Mouse (Mus musculus) forebrain, embryonic 10.5 days (tissue): ENCODE measurements around the gene Ttc28. TPM values are rescaled to one million over a fixed set of nuclear protein-coding genes. Genes with fewer than 3 reads are reported as not detected.
A peak's percentile ranks its signal among the peaks of the same experiment; 100 is the strongest.

Experiments
- DNase-seq: peaks from one replicate; pipeline ENCODE4 v3.0.0-alpha.2; 2017; ENCODE audit warnings: low spot score; ENCODE audit errors: extremely low spot score
- H3K27ac ChIP-seq: fragments of 300-500 bp; sonication (generic); 2 replicates; pipeline ENCODE4 v1.5.1; 2016; ENCODE audit warnings: mild to moderate bottlenecking
- H3K27me3 ChIP-seq: fragments of 300-500 bp; sonication (generic); 2 replicates; pipeline ENCODE4 v1.6.1; 2016; ENCODE audit warnings: mild to moderate bottlenecking; ENCODE audit not compliant: poor library complexity, severe bottlenecking
- H3K36me3 ChIP-seq: fragments of 300-500 bp; sonication (generic); replicated peaks from 2 replicates; pipeline ENCODE4 v1.6.1; 2016; ENCODE audit warnings: mild to moderate bottlenecking, moderate library complexity
- H3K4me1 ChIP-seq: fragments of 300-500 bp; sonication (generic); 2 replicates; pipeline ENCODE4 v1.6.1; 2016
- H3K4me3 ChIP-seq: fragments of 300-500 bp; sonication (generic); 2 replicates; pipeline ENCODE4 v1.5.1; 2016; ENCODE audit warnings: mild to moderate bottlenecking, moderate library complexity
- H3K9me3 ChIP-seq: fragments of 300-500 bp; sonication (generic); 2 replicates; pipeline ENCODE4 v1.6.1; 2016; ENCODE audit warnings: mild to moderate bottlenecking, moderate library complexity
- WGBS: fragments of 180-500 bp; shearing (Covaris S2); methylation state at CpG from one replicate; pipeline ENCODE4 v1.1.7; 2016; 5-methylcytosine and 5-hydroxymethylcytosine counted together
- polyA plus RNA-seq: library from polyadenylated mRNA; unstranded; fragments of >200 nt; fragmentation: Nextera tagmentation; extraction: Ambion mirVana; gene quantifications from 2 replicates; pipeline ENCODE4 v1.2.1, GENCODE M21; 2016

Ttc28 gene
- polyA plus RNA-seq, 1 experiment from 2014 or later, result 9.7 TPM

- Histone ChIP-seq H3K4me1 (peaks cover 27% of the 10 kb centered on the region), H3K27me3 (no peaks in the 10 kb centered on the region), H3K4me3 (no peak overlapping the region), H3K9me3 (no peaks in the 10 kb centered on the region), H3K27ac (no peak overlapping the region), H3K36me3 (peaks cover 45% of the 10 kb centered on the region)
- peak; percentile 29 for DNase-seq
- WGBS, result 53% methylated on average over 7 of the region's 7 CpGs
Observed at GRCm38 (mm10) chr5:110898169-110898568, 18.6 kb downstream of the Ttc28 start.

GRCm38 (mm10) chr5:110898785-110899184 lies 19.2 kb downstream of the Ttc28 start:
- 0 out of 2 replicates have a peak overlapping the region, but pooled peaks have one; percentile 21 for H3K27ac ChIP-seq
- H3K36me3 ChIP-seq, result peaks cover 39% of the 10 kb centered on the region
- H3K4me1 ChIP-seq, result peaks cover 27% of the 10 kb centered on the region
- H3K4me3 ChIP-seq, result no peak overlapping the region
- H3K27me3 ChIP-seq, result no peaks in the 10 kb centered on the region
- DNase-seq, result no peak
- WGBS, result 85% methylated on average over 4 of the region's 4 CpGs
- no peaks in the 10 kb centered on the region for H3K9me3 ChIP-seq

GRCm38 (mm10) chr5:110900331-110900730 lies 20.7 kb downstream of the Ttc28 start:
- Histone ChIP-seq H3K27ac (no peak overlapping the region), H3K9me3 (peaks cover under 1% of the 10 kb centered on the region; the same call in 1 of the 2 replicates), H3K27me3 (no peaks in the 10 kb centered on the region), H3K4me3 (no peak overlapping the region), H3K4me1 (peaks cover 27% of the 10 kb centered on the region), H3K36me3 (peaks cover 30% of the 10 kb centered on the region)
- DNase-seq, result no peak

GRCm38 (mm10) chr5:110906708-110907107 lies 27.1 kb downstream of the Ttc28 start:
- DNase-seq, result no peak
- Histone ChIP-seq H3K9me3 (peaks cover 4% of the 10 kb centered on the region; the same call in 1 of the 2 replicates), H3K4me3 (no peak overlapping the region), H3K4me1 (no peaks in the 10 kb centered on the region), H3K36me3 (peaks cover 33% of the 10 kb centered on the region), H3K27ac (no peak overlapping the region), H3K27me3 (no peaks in the 10 kb centered on the region)
- 88% methylated on average over 1 of the region's 1 CpGs for WGBS

DNA sequence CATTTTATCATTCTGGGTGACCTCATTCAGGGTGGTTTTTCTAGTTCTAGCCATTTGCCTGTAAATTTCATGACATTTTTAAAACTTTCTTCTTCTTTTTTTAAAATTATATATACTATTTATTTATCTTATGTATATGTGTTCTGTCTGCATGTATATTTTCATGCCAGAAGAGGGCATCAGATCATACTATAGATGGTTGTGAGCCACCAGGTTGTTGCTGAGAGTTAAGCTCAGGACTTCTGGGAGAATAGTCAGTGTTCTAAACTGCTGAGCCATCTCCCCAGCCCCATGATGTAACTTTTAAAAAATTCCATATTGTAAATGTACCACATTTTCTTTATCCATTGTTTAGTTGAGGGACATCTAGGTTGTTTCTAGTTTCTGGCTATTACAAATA lies 29.3 kb downstream of the Ttc28 start:
- H3K4me1 ChIP-seq, result no peaks in the 10 kb centered on the region
- H3K9me3 ChIP-seq, result peaks cover 4% of the 10 kb centered on the region; the same call in 1 of the 2 replicates
- peaks cover 25% of the 10 kb centered on the region for H3K36me3 ChIP-seq
- H3K27me3 ChIP-seq, result no peaks in the 10 kb centered on the region
- H3K27ac ChIP-seq, result no peak overlapping the region
- DNase-seq, result no peak
- H3K4me3 ChIP-seq, result no peak overlapping the region

DNA sequence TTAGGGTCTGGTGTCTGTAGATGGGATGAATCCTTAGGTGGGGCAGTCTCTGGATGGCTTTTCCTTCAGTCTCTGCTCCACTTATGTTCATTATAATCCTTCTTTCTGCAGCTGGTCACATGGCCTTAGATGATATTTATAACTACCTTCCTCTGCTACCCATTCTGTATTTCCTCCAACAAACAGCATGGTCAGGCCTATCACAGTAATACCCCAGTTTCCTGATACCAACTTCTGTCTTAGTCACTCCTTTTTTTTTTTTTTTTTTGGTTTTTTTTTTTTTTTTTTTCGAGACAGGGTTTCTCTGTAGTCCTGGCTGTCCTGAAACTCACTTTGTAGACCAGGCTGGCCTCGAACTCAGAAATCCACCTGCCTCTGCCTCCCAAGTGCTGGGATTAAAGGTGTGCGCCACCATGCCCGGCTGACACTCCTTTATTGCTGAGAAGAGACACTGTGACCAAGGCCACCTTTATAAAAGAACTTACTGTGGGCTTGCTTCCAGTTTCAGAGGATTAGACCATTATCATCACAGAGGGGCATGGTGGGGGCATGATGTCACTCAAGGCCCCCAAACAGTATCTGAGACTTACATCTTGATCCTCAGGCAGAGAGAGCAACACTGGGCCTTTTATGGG lies 30.5 kb downstream of the Ttc28 start:
- WGBS, result 90% methylated on average over 4 of the region's 4 CpGs
- no peaks in the 10 kb centered on the region for H3K4me1 ChIP-seq
- H3K27me3 ChIP-seq, result no peaks in the 10 kb centered on the region
- DNase-seq, result no peak
- H3K36me3 ChIP-seq, result peaks cover 24% of the 10 kb centered on the region
- no peak overlapping the region for H3K4me3 ChIP-seq
- peaks cover 4% of the 10 kb centered on the region; the same call in 1 of the 2 replicates for H3K9me3 ChIP-seq
- no peak overlapping the region for H3K27ac ChIP-seq

DNA sequence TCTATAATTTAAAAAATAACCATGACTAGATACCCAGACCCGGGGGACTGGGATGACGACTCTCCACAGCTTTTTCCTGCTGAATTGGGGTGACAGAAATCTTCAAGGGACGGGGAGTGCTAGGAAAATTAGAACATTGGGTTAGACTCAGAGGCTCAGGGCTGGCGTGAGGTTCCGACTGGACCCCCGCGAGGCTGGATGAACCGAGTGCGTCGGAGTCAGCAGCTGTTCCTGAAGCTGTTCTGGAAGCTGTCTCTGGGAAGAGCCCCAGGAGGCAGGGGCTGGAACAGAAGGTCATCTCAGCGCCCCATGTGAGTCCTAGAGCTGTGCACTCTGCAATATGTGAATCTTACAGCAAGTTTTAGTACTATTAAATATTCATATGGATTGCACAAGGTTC lies 35.3 kb downstream of the Ttc28 start:
- 91% methylated on average over 11 of the region's 11 CpGs for WGBS
- H3K27me3 ChIP-seq, result no peaks in the 10 kb centered on the region
- no peaks in the 10 kb centered on the region for H3K9me3 ChIP-seq
- no peak for DNase-seq
- H3K4me3 ChIP-seq, result no peak overlapping the region
- no peak overlapping the region for H3K27ac ChIP-seq
- H3K4me1 ChIP-seq, result no peaks in the 10 kb centered on the region
- peaks cover 16% of the 10 kb centered on the region; the same call in 1 of the 2 replicates for H3K36me3 ChIP-seq

DNA sequence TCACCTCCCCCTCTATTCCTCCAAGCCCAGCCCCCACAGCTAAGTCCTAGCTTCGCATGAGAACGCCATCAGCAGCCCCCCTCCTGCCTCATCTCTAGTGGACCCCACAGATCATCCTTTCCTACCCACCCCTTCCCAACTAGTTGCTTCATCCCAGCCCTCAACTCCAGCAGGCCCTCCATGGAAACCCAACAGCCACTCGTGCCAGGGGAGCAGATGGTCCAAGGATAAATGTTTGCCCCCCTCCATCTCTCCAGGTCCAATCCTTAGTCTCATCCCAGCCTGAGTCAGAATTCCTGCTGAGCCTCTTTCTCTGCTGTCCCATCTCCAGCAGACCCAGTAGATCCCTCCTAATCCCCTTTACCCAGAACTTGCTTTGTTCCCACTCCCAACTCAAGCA lies 36.6 kb downstream of the Ttc28 start:
- no peak for DNase-seq
- Histone ChIP-seq H3K4me3 (no peak overlapping the region), H3K9me3 (no peaks in the 10 kb centered on the region), H3K27me3 (no peaks in the 10 kb centered on the region), H3K4me1 (no peaks in the 10 kb centered on the region), H3K36me3 (peaks cover 16% of the 10 kb centered on the region; the same call in 1 of the 2 replicates), H3K27ac (no peak overlapping the region)
- WGBS, result 84% methylated on average over 3 of the region's 3 CpGs

- 86% methylated on average over 4 of the region's 4 CpGs for WGBS
- no peaks in the 10 kb centered on the region for H3K9me3 ChIP-seq
- no peak for DNase-seq
- peaks cover 16% of the 10 kb centered on the region; the same call in 1 of the 2 replicates for H3K36me3 ChIP-seq
- no peak overlapping the region for H3K4me3 ChIP-seq
- no peaks in the 10 kb centered on the region for H3K4me1 ChIP-seq
- no peaks in the 10 kb centered on the region for H3K27me3 ChIP-seq
- no peak overlapping the region for H3K27ac ChIP-seq
Observed at GRCm38 (mm10) chr5:110919541-110919940, 39.9 kb downstream of the Ttc28 start.

GRCm38 (mm10) chr5:110923336-110923735 lies 43.7 kb downstream of the Ttc28 start:
- DNase-seq, result no peak
- 34% methylated on average over 1 of the region's 1 CpGs for WGBS

GRCm38 (mm10) chr5:110924636-110925035 lies 45.0 kb downstream of the Ttc28 start:
- no peak overlapping the region for H3K4me3 ChIP-seq
- no peaks in the 10 kb centered on the region for H3K4me1 ChIP-seq
- H3K27ac ChIP-seq, result no peak overlapping the region
- H3K36me3 ChIP-seq, result no peaks in the 10 kb centered on the region
- H3K9me3 ChIP-seq, result no peaks in the 10 kb centered on the region
- no peaks in the 10 kb centered on the region for H3K27me3 ChIP-seq
- no peak for DNase-seq
- 96% methylated on average over 3 of the region's 3 CpGs for WGBS

More at GRCm38 (mm10) chr5:110923336-110923735, 43.7 kb downstream of the Ttc28 start:
- Histone ChIP-seq H3K9me3 (no peaks in the 10 kb centered on the region), H3K36me3 (no peaks in the 10 kb centered on the region; the same call in 1 of the 2 replicates), H3K27ac (no peak overlapping the region), H3K4me1 (no peaks in the 10 kb centered on the region), H3K4me3 (no peak overlapping the region), H3K27me3 (no peaks in the 10 kb centered on the region)

DNA sequence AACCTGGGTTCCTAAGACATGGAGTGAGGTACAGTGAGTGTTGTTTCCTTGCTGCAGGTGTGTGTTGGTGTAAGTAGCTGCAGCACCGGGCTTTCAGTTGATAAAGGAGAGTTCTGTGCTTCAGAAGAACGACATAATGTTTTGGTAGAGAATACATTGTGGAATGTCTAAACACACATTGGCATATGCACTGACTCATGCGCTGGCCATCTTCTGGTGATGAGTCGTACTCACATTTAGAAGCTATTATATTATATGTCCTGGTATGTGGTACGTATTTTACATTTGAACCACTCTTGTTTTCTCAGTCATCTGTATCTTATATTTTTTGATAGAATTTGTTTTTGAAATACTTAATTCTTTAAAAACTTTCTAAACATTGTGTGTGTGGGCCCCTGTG lies 46.2 kb downstream of the Ttc28 start:
- DNase-seq, result no peak
- Histone ChIP-seq H3K27ac (no peak overlapping the region), H3K9me3 (no peaks in the 10 kb centered on the region), H3K36me3 (no peaks in the 10 kb centered on the region; the same call in 1 of the 2 replicates), H3K27me3 (no peaks in the 10 kb centered on the region), H3K4me3 (no peak overlapping the region), H3K4me1 (no peaks in the 10 kb centered on the region)
- WGBS, result 95% methylated on average over 5 of the region's 5 CpGs

DNA sequence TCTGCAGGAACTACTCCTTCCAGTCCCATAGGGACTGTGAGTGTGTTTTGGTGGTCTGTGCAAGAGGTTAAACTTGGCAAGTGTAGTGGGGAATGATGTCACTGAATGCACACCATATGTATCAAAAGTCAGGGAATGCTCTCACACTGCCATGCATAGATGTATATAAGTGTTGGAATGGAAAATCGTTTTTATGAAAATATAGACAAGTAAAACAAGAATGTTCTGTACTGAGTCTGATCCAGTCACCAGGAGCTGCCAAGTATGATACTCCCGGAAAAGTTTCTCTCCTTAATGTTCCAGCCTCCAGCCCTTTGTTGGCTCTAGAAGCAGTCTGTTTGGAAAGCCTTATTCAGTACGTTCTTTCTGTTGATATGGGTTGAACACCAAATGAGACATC lies 48.7 kb downstream of the Ttc28 start:
- Histone ChIP-seq H3K27me3 (no peaks in the 10 kb centered on the region), H3K36me3 (peaks cover 9% of the 10 kb centered on the region), H3K27ac (no peak overlapping the region), H3K4me1 (no peaks in the 10 kb centered on the region), H3K4me3 (no peak overlapping the region), H3K9me3 (no peaks in the 10 kb centered on the region; the same call in 1 of the 2 replicates)
- DNase-seq, result no peak
- WGBS, result 79% methylated on average over 3 of the region's 3 CpGs
